Mouse (Mus musculus) lung, postnatal 36 days (tissue): ENCODE measurements at regions not wholly inside any gene's neighbourhood (a gene's known extent, or its start where the extent isn't known, plus 50 kb on each side); places are given as distances from the start of the nearest gene placed in this dataset.

Experiments
- DNase-seq: peaks from one replicate; pipeline ENCODE4 v3.0.0; 2022; ENCODE audit warnings: mixed read lengths

- DNase-seq: peak; percentile 2
Observed at GRCm38 (mm10) chr14:98241906-98242305, 72.3 kb upstream of the Dach1 start.
